Mouse (Mus musculus) stomach, embryonic 15.5 days (tissue): ENCODE data around the gene Stra6. TPM values are rescaled to one million over a fixed set of nuclear protein-coding genes. Genes with fewer than 3 reads are reported as not detected.

Experiments used
- ATAC-seq: fragments of 200-750 bp; cut with Nextera tagmentation; 2 replicates; pipeline ENCODE4 v1.8.0; 2017; ENCODE audit warnings: low read depth, moderate number of reproducible peaks, moderate TSS enrichment; ENCODE audit not compliant: insufficient read depth, low FRiP score
- H3K27ac ChIP-seq: fragments of 300-500 bp; sonication (generic); 2 replicates; pipeline ENCODE4 v1.5.1; 2015; ENCODE audit warnings: mild to moderate bottlenecking, inconsistent platforms
- H3K27me3 ChIP-seq: fragments of 300-500 bp; sonication (generic); replicated peaks from 2 replicates; pipeline ENCODE4 v1.6.1; 2015; ENCODE audit warnings: inconsistent platforms
- H3K36me3 ChIP-seq: fragments of 300-500 bp; sonication (generic); 2 replicates; pipeline ENCODE4 v1.6.1; 2015; ENCODE audit warnings: inconsistent platforms
- H3K4me1 ChIP-seq: fragments of 300-500 bp; sonication (generic); 2 replicates; pipeline ENCODE4 v1.6.1; 2015; ENCODE audit warnings: inconsistent platforms
- H3K4me2 ChIP-seq: fragments of 300-500 bp; sonication (generic); 2 replicates; pipeline ENCODE4 v1.6.1; 2015; ENCODE audit warnings: mild to moderate bottlenecking, inconsistent platforms
- H3K4me3 ChIP-seq: fragments of 300-500 bp; sonication (generic); replicated peaks from 2 replicates; pipeline ENCODE4 v1.5.1; 2015; ENCODE audit warnings: inconsistent platforms
- H3K9ac ChIP-seq: fragments of 300-500 bp; sonication (generic); 2 replicates; pipeline ENCODE4 v1.6.1; 2015; ENCODE audit warnings: inconsistent platforms
- H3K9me3 ChIP-seq: fragments of 300-500 bp; sonication (generic); 2 replicates; pipeline ENCODE4 v1.6.1; 2016; ENCODE audit warnings: inconsistent platforms
- WGBS: fragments of 180-500 bp; shearing (Covaris S2); methylation state at CpG from one replicate; pipeline ENCODE4 v1.1.7; 2015; 5-methylcytosine and 5-hydroxymethylcytosine counted together
- polyA plus RNA-seq: library from polyadenylated mRNA; unstranded; fragments of >200 nt; fragmentation: Nextera tagmentation; extraction: Ambion mirVana; gene quantifications from 2 replicates; pipeline ENCODE4 v1.2.1, GENCODE M21; 2015

Stra6 gene
- polyA plus RNA-seq, 1 experiment from 2014 or later: 1.8 TPM

DNA sequence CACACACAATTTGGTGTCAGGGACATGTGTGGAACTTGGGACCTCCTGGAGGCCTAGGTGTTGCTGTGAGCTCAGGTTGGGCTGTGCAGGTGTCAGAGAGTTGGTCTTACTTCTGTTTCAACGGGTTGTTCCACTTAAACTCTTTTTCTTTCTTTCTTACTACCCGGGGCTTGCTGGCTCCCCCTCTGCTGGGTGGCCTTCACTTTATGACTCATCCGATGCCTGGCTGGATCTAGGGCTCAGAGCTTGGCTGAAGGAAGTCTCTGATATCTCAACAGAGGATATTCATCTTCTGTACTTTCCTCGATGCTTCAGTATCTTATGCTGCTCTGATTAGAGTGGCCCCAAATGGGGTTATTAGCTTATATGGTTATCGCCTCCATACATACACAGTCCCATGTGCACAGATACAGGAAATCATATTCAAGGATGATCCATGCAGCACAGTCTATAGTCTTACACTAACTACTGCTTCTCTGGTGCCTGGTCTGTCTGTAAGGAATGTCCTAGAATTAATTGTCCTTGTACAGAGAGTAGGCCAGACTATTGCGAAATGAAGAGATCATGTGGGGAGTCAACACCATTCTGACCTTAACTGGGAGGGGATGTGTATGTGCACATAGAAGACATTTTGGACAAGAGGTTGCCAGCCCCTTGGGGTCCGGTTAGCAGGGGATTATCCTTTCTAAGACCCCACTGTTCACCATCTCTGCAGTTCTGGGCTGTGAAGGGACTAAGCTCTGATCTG is 27.5 kb upstream of the Stra6 start:
- Histone ChIP-seq H3K9me3 (no peaks in the 10 kb centered on the region), H3K27me3 (0 out of 2 replicates have a peak, but pooled peaks cover 12% of the 10 kb centered on the region), H3K27ac (no peak overlapping the region), H3K4me1 (no peaks in the 10 kb centered on the region), H3K4me2 (no peak overlapping the region), H3K9ac (no peak overlapping the region), H3K36me3 (no peaks in the 10 kb centered on the region), H3K4me3 (no peak overlapping the region)
- 60% methylated on average over 7 of the region's 7 CpGs for WGBS
- no peak for ATAC-seq

- H3K9ac ChIP-seq: no peak overlapping the region
- 0 out of 2 replicates have a peak, but pooled peaks cover 12% of the 10 kb centered on the region for H3K27me3 ChIP-seq
- H3K27ac ChIP-seq: no peak overlapping the region
- H3K9me3 ChIP-seq: no peaks in the 10 kb centered on the region
- no peak overlapping the region for H3K4me3 ChIP-seq
- no peak overlapping the region for H3K4me2 ChIP-seq
- 75% methylated on average over 4 of the region's 4 CpGs for WGBS
- ATAC-seq: no peak
- no peaks in the 10 kb centered on the region for H3K36me3 ChIP-seq
- 0 out of 2 replicates have a peak, but pooled peaks cover 4% of the 10 kb centered on the region for H3K4me1 ChIP-seq
These were observed 26.6 kb upstream of the Stra6 start for GRCm38 (mm10) chr9:58036961-58037360.

DNA sequence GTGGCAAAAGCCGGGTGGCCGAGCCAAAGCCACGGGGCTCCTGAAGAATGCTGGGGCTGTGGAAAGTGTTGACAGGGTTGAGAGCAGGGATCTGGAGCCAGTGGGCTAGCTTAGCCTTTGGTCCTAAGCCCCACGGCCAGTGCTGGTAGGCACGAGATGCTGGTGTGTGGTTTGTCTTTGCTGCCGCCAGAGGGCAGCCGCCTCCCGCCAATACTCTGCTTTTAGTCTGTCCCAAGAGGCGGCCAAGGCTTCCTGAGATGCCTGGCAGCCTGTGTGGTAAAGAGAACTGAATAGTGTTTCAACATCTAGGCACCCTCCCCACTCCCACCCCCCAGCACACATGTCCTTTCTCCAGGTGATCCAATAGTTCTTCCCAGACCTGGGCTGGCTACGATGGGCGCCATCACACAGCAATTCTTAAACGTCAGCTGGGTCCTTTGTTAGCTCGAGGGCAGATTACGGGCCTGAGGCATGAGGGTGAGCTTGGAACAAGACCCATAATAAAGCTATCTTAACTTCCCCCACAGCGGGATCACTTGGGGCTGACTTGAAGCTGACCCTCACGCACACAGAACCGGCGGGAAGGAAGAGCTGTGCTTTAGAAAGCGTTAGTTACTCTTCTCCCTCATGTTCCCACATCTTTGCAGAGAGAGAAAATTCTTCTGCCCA is 25.0 kb upstream of the Stra6 start:
- WGBS: 33% methylated on average over 19 of the region's 19 CpGs
- ATAC-seq: peak; percentile 70

DNA sequence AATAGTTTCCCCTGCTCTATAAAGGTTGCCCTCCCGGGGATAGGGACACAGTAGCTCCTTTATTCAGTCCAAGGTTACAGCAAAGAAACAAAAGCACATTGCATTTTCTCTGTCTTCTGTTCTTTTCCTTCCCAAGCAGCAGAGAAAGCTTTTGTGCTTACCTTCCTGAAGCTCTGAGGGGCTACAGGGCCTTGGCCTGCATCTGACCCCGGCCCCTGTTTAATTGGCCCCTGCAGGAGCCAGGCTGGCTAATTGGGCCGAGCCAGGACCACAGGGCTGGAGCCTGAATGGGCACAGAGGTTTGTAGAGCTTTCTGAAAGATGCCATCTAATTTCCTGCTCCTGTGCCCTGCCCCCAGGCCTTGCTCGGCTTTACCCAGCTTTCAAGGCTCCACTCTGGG is 22.6 kb upstream of the Stra6 start:
- Histone ChIP-seq H3K4me2 (no peak overlapping the region), H3K4me1 (0 out of 2 replicates have a peak, but pooled peaks cover 8% of the 10 kb centered on the region), H3K27me3 (0 out of 2 replicates have a peak, but pooled peaks cover 12% of the 10 kb centered on the region), H3K9me3 (no peaks in the 10 kb centered on the region), H3K9ac (no peak overlapping the region), H3K27ac (no peak overlapping the region), H3K4me3 (no peak overlapping the region), H3K36me3 (no peaks in the 10 kb centered on the region)
- ATAC-seq: no peak
- 53% methylated on average over 4 of the region's 4 CpGs for WGBS

More for the DNA sequence above, 25.0 kb upstream of the Stra6 start:
- no peaks in the 10 kb centered on the region for H3K36me3 ChIP-seq
- no peak overlapping the region for H3K27ac ChIP-seq
- H3K4me1 ChIP-seq: 0 out of 2 replicates have a peak, but pooled peaks cover 8% of the 10 kb centered on the region
- no peak overlapping the region for H3K4me3 ChIP-seq
- no peak overlapping the region for H3K4me2 ChIP-seq
- no peaks in the 10 kb centered on the region for H3K9me3 ChIP-seq
- H3K27me3 ChIP-seq: 0 out of 2 replicates have a peak, but pooled peaks cover 12% of the 10 kb centered on the region
- H3K9ac ChIP-seq: no peak overlapping the region

- Histone ChIP-seq H3K4me3 (no peak overlapping the region), H3K27me3 (0 out of 2 replicates have a peak, but pooled peaks cover 5% of the 10 kb centered on the region), H3K9me3 (no peaks in the 10 kb centered on the region), H3K4me1 (0 out of 2 replicates have a peak, but pooled peaks cover 8% of the 10 kb centered on the region), H3K27ac (no peak overlapping the region), H3K36me3 (no peaks in the 10 kb centered on the region), H3K9ac (no peak overlapping the region), H3K4me2 (no peak overlapping the region)
- no peak for ATAC-seq
- 39% methylated on average over 10 of the region's 10 CpGs for WGBS
These were observed 21.2 kb upstream of the Stra6 start for GRCm38 (mm10) chr9:58042391-58042790.

DNA sequence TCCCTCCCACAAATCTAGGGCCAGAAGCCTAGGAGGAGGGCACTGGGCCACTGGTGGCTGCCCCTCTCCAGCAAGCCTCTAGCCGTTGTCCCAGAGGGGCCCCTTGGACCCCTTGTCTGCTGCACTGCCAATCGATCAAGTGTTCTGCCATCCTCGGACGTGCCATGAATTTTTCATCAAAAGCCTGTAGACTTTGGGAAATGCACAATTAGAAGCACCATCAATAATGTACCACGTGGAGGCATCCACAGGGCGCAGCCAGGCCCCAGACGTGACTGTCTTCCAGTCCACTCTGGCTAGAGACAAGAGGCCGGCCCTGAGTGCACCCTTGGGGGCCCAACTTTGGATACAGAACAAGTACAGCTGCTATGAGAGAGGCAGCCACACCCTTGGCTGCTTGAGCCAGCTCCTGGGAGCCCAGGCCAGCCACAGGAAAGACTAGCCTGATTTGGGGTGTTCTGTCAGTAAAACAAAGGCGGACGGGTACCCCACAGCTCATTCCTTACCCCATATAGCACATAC is 20.0 kb upstream of the Stra6 start:
- no peaks in the 10 kb centered on the region for H3K36me3 ChIP-seq
- H3K27ac ChIP-seq: no peak overlapping the region
- H3K4me3 ChIP-seq: no peak overlapping the region
- WGBS: 79% methylated on average over 10 of the region's 10 CpGs
- H3K4me1 ChIP-seq: 0 out of 2 replicates have a peak, but pooled peaks cover 8% of the 10 kb centered on the region
- no peak overlapping the region for H3K9ac ChIP-seq
- H3K4me2 ChIP-seq: no peak overlapping the region
- ATAC-seq: no peak
- H3K9me3 ChIP-seq: no peaks in the 10 kb centered on the region
- H3K27me3 ChIP-seq: no peaks in the 10 kb centered on the region

DNA sequence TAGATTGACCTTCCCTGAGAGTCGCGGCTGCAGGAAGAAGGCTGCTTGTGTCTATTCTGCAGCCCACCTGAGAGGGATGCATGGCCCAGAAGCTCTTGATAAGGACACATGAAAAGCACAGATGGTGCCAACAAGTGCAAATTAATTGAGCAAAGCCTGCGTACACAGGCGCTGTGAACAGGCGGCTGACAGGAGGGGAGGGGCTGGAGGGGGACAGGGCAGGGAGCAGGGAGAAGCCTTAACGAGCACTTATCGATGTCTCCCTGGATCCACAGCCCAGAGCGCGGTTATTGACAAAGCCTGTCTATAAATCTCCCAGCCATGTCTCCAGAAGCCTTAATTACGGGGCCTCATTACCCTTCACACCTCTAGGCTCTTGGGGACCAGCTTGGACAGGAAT is 18.8 kb upstream of the Stra6 start:
- WGBS: 31% methylated on average over 10 of the region's 10 CpGs
- Histone ChIP-seq H3K27me3 (no peaks in the 10 kb centered on the region), H3K36me3 (no peaks in the 10 kb centered on the region), H3K9ac (no peak overlapping the region), H3K4me3 (no peak overlapping the region), H3K27ac (no peak overlapping the region), H3K9me3 (no peaks in the 10 kb centered on the region), H3K4me2 (no peak overlapping the region), H3K4me1 (0 out of 2 replicates have a peak, but pooled peaks cover 8% of the 10 kb centered on the region)
- no peak for ATAC-seq

DNA sequence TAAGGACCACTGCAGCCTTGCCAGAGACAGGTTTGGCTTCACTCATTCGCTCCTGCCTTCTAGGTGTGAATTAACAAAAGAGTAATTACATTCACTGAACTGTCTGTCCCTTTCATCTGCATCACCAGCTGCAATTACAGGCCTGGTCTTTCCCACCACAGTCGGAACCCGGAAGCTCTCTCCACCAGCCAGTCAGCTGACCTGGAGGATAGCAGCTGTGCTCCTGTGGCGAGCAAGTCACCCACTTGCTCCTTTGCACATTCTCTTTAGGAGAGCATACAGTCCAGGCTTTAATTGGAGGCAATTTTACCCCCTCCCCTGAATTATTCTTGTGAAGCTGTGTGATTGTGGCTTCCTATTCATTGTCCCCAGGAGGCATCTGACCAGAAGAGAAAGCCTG is 17.9 kb upstream of the Stra6 start:
- no peak overlapping the region for H3K4me2 ChIP-seq
- 0 out of 2 replicates have a peak, but pooled peaks cover 8% of the 10 kb centered on the region for H3K4me1 ChIP-seq
- no peak for ATAC-seq
- H3K27ac ChIP-seq: no peak overlapping the region
- H3K4me3 ChIP-seq: no peak overlapping the region
- 0 out of 2 replicates have a peak, but pooled peaks cover 3% of the 10 kb centered on the region for H3K27me3 ChIP-seq
- no peak overlapping the region for H3K9ac ChIP-seq
- 31% methylated on average over 4 of the region's 4 CpGs for WGBS
- H3K36me3 ChIP-seq: no peaks in the 10 kb centered on the region
- H3K9me3 ChIP-seq: no peaks in the 10 kb centered on the region

GRCm38 (mm10) chr9:58047061-58047460 is 16.5 kb upstream of the Stra6 start:
- H3K9me3 ChIP-seq: no peaks in the 10 kb centered on the region
- no peak for ATAC-seq
- 62% methylated on average over 10 of the region's 10 CpGs for WGBS
- no peak overlapping the region for H3K4me3 ChIP-seq
- H3K9ac ChIP-seq: no peak overlapping the region
- 0 out of 2 replicates have a peak, but pooled peaks cover 4% of the 10 kb centered on the region for H3K4me1 ChIP-seq
- no peaks in the 10 kb centered on the region for H3K36me3 ChIP-seq
- 0 out of 2 replicates have a peak, but pooled peaks cover 3% of the 10 kb centered on the region for H3K27me3 ChIP-seq
- no peak overlapping the region for H3K4me2 ChIP-seq
- no peak overlapping the region for H3K27ac ChIP-seq

GRCm38 (mm10) chr9:58048621-58049020 is 15.0 kb upstream of the Stra6 start:
- Histone ChIP-seq H3K36me3 (no peaks in the 10 kb centered on the region), H3K9me3 (no peaks in the 10 kb centered on the region), H3K27me3 (0 out of 2 replicates have a peak, but pooled peaks cover 3% of the 10 kb centered on the region), H3K4me1 (no peaks in the 10 kb centered on the region), H3K27ac (no peak overlapping the region), H3K4me3 (no peak overlapping the region), H3K4me2 (no peak overlapping the region), H3K9ac (no peak overlapping the region)
- WGBS: 22% methylated on average over 6 of the region's 6 CpGs
- ATAC-seq: no peak

DNA sequence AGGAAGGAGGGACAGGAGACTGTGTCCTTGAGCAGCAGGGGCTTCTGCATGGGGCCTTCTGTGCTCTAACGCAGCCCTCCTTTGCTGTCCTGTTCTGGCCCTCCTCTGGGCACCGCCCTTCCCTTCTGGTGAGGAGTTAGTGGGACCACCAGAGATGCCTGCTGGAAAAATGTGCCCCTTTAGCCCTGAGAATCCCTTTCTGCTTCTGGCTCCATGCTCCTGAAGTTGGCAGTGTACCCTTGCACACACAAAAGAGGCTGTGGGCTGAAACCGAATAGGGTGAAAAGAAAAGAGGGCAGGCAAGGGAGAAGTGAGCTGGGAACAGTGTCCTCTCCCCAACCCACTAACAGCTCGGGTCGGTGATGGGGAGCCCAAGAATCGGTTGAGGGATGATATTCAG is 14.4 kb upstream of the Stra6 start:
- no peak overlapping the region for H3K4me2 ChIP-seq
- H3K4me1 ChIP-seq: no peaks in the 10 kb centered on the region
- H3K4me3 ChIP-seq: no peak overlapping the region
- ATAC-seq: no peak
- no peak overlapping the region for H3K9ac ChIP-seq
- 0 out of 2 replicates have a peak, but pooled peaks cover 3% of the 10 kb centered on the region for H3K27me3 ChIP-seq
- 63% methylated on average over 6 of the region's 6 CpGs for WGBS
- no peaks in the 10 kb centered on the region for H3K9me3 ChIP-seq
- H3K27ac ChIP-seq: no peak overlapping the region
- H3K36me3 ChIP-seq: no peaks in the 10 kb centered on the region

DNA sequence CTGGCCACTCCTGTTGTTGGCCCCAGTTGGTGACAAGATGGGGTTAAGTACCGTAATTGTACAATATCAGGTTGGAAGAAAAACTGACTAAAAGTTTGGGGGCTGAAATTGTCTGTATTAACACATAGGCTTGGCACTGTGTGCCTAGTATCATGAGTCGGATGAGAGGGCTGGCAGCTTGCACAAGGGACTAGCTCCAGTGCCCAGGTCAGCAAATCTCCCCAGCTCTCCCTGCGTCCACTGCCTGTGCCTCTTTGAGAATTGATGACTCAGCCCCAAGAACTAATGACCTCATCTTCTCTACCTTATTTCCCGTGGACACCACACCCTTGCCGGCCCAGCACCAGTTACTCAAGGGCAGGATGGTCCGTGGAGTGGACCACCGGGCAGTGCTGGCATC is 13.7 kb upstream of the Stra6 start:
- H3K27ac ChIP-seq: no peak overlapping the region
- WGBS: 63% methylated on average over 7 of the region's 7 CpGs
- H3K9ac ChIP-seq: no peak overlapping the region
- H3K4me1 ChIP-seq: no peaks in the 10 kb centered on the region
- H3K36me3 ChIP-seq: no peaks in the 10 kb centered on the region
- no peaks in the 10 kb centered on the region for H3K9me3 ChIP-seq
- no peak overlapping the region for H3K4me2 ChIP-seq
- no peak overlapping the region for H3K4me3 ChIP-seq
- 0 out of 2 replicates have a peak, but pooled peaks cover 3% of the 10 kb centered on the region for H3K27me3 ChIP-seq
- ATAC-seq: no peak
